Mouse (Mus musculus): ENCODE measurements around the gene Sfta2. TPM values are rescaled to one million over a fixed set of nuclear protein-coding genes. Genes with fewer than 3 reads are reported as not detected.

Sfta2 gene
- total and polyA plus RNA-seq, 2 experiments from 2014 or later, result not detected

- no peaks in the 10 kb centered on the region for H3K9me3 ChIP-seq (ENCODE audit: low read length)
- no peak overlapping the region for H3K4me2 ChIP-seq (ENCODE audit: low read depth, low read length)
- WGBS, result 92% methylated on average over 9 of the region's 9 CpGs
- H3K36me3 ChIP-seq (ENCODE audit: insufficient read depth, low read length), result no peaks in the 10 kb centered on the region; the same call in 1 of the 2 replicates
- TF ChIP-seq CTCF (IDR thresholded peaks at IDR 0.05; ENCODE audit: low read depth), result no peak
- no peak for ATAC-seq
- DNase-seq (ENCODE audit: low spot score), result no peak
- no peak overlapping the region for H3K4me3 ChIP-seq (ENCODE audit: low read length)
- H3K27ac ChIP-seq, result no peak overlapping the region
- H3K27me3 ChIP-seq (ENCODE audit: insufficient read depth, low read length), result no peaks in the 10 kb centered on the region
- H3K9ac ChIP-seq (replicated peaks; ENCODE audit: low read length), result no peak overlapping the region
- no peaks in the 10 kb centered on the region for H3K4me1 ChIP-seq (ENCODE audit: insufficient read depth, low read length)
Measured at GRCm38 (mm10) chr17:35669731-35670130, 68.4 kb downstream of the Sfta2 start.

GRCm38 (mm10) chr17:35671846-35672245 is 70.5 kb downstream of the Sfta2 start:
- WGBS, result 86% methylated on average over 6 of the region's 6 CpGs
- no peak overlapping the region for H3K27ac ChIP-seq
- no peaks in the 10 kb centered on the region for H3K27me3 ChIP-seq (ENCODE audit: insufficient read depth, low read length)
- no peaks in the 10 kb centered on the region for H3K9me3 ChIP-seq (ENCODE audit: low read length)
- ATAC-seq (no peak), DNase-seq (ENCODE audit: low spot score) (no peak)
- H3K9ac ChIP-seq (replicated peaks; ENCODE audit: low read length), result no peak overlapping the region
- no peaks in the 10 kb centered on the region; the same call in 1 of the 2 replicates for H3K36me3 ChIP-seq (ENCODE audit: insufficient read depth, low read length)
- no peak overlapping the region for H3K4me3 ChIP-seq (ENCODE audit: low read length)
- TF ChIP-seq CTCF (IDR thresholded peaks at IDR 0.05; ENCODE audit: low read depth), result no peak
- no peak overlapping the region for H3K4me2 ChIP-seq (ENCODE audit: low read depth, low read length)
- H3K4me1 ChIP-seq (ENCODE audit: insufficient read depth, low read length), result no peaks in the 10 kb centered on the region

- Histone ChIP-seq H3K27me3 (ENCODE audit: insufficient read depth, low read length) (no peaks in the 10 kb centered on the region), H3K36me3 (ENCODE audit: insufficient read depth, low read length) (no peaks in the 10 kb centered on the region; the same call in 1 of the 2 replicates), H3K4me2 (ENCODE audit: low read depth, low read length) (no peak overlapping the region), H3K27ac (no peak overlapping the region), H3K4me1 (ENCODE audit: insufficient read depth, low read length) (no peaks in the 10 kb centered on the region), H3K9me3 (ENCODE audit: low read length) (no peaks in the 10 kb centered on the region), H3K9ac (replicated peaks; ENCODE audit: low read length) (no peak overlapping the region), H3K4me3 (ENCODE audit: low read length) (no peak overlapping the region)
- no peak for DNase-seq (ENCODE audit: low spot score)
- ATAC-seq, result no peak
- 85% methylated on average over 6 of the region's 6 CpGs for WGBS
- TF ChIP-seq CTCF (IDR thresholded peaks at IDR 0.05; ENCODE audit: low read depth), result no peak
Measured at GRCm38 (mm10) chr17:35672527-35672926, 71.2 kb downstream of the Sfta2 start.

- H3K27ac ChIP-seq, result peak within 1 kb of the TSS; percentile 45; the same call in 1 of the 2 replicates
- peak within 1 kb of the TSS; percentile 90 for H3K4me2 ChIP-seq (ENCODE audit: low read depth, low read length)
- peak within 1 kb of the TSS; percentile 75 for H3K9ac ChIP-seq (replicated peaks; ENCODE audit: low read length)
- peak; percentile 41; the same call in 1 of the 2 replicates for TF ChIP-seq CTCF (IDR thresholded peaks at IDR 0.05; ENCODE audit: low read depth)
- peak within 1 kb of the TSS; percentile 64 for H3K4me3 ChIP-seq (ENCODE audit: low read length)
- WGBS, result under 1% methylated on average over 23 of the region's 23 CpGs
- H3K36me3 ChIP-seq (ENCODE audit: insufficient read depth, low read length), result no peaks in the 10 kb centered on the region; the same call in 1 of the 2 replicates
- DNase-seq (ENCODE audit: low spot score) (peak; percentile 98), ATAC-seq (peak; percentile 98)
- no peaks in the 10 kb centered on the region for H3K27me3 ChIP-seq (ENCODE audit: insufficient read depth, low read length)
- no peaks in the 10 kb centered on the region for H3K4me1 ChIP-seq (ENCODE audit: insufficient read depth, low read length)
- no peaks in the 10 kb centered on the region for H3K9me3 ChIP-seq (ENCODE audit: low read length)
Measured at GRCm38 (mm10) chr17:35673416-35674035, 72.2 kb downstream of the Sfta2 start, which contains the start of gene Gtf2h4. Gene Gtf2h4, minus strand, starts transcription at chr17:35673739.

- Histone ChIP-seq H3K4me3 (ENCODE audit: low read length) (no peak overlapping the region), H3K4me1 (ENCODE audit: insufficient read depth, low read length) (peaks cover 5% of the 10 kb centered on the region; the same call in 1 of the 2 replicates), H3K27ac (no peak overlapping the region), H3K27me3 (ENCODE audit: insufficient read depth, low read length) (no peaks in the 10 kb centered on the region), H3K36me3 (ENCODE audit: insufficient read depth, low read length) (peaks cover 43% of the 10 kb centered on the region), H3K4me2 (ENCODE audit: low read depth, low read length) (no peak overlapping the region), H3K9me3 (ENCODE audit: low read length) (no peaks in the 10 kb centered on the region), H3K9ac (replicated peaks; ENCODE audit: low read length) (no peak overlapping the region)
- ATAC-seq (no peak), DNase-seq (ENCODE audit: low spot score) (no peak)
- TF ChIP-seq CTCF (IDR thresholded peaks at IDR 0.05; ENCODE audit: low read depth), result no peak
- WGBS, result 22% methylated on average over 6 of the region's 6 CpGs
Measured at GRCm38 (mm10) chr17:35680591-35680990, 79.2 kb downstream of the Sfta2 start.

- Histone ChIP-seq H3K27ac (no peak overlapping the region), H3K9me3 (ENCODE audit: low read length) (no peaks in the 10 kb centered on the region), H3K4me2 (ENCODE audit: low read depth, low read length) (no peak overlapping the region), H3K36me3 (ENCODE audit: insufficient read depth, low read length) (peaks cover 50% of the 10 kb centered on the region), H3K4me1 (ENCODE audit: insufficient read depth, low read length) (peaks cover 5% of the 10 kb centered on the region; the same call in 1 of the 2 replicates), H3K4me3 (ENCODE audit: low read length) (no peak overlapping the region), H3K27me3 (ENCODE audit: insufficient read depth, low read length) (no peaks in the 10 kb centered on the region), H3K9ac (replicated peaks; ENCODE audit: low read length) (no peak overlapping the region)
- DNase-seq (ENCODE audit: low spot score) (no peak), ATAC-seq (no peak)
- 76% methylated on average over 13 of the region's 13 CpGs for WGBS
- TF ChIP-seq CTCF (IDR thresholded peaks at IDR 0.05; ENCODE audit: low read depth), result no peak
Measured at GRCm38 (mm10) chr17:35681986-35682385, 80.6 kb downstream of the Sfta2 start.

GRCm38 (mm10) chr17:35685061-35685460 is 83.7 kb downstream of the Sfta2 start:
- 45% methylated on average over 9 of the region's 9 CpGs for WGBS
- no peak overlapping the region for H3K9ac ChIP-seq (replicated peaks; ENCODE audit: low read length)

More at GRCm38 (mm10) chr17:35685061-35685460, 83.7 kb downstream of the Sfta2 start:
- ATAC-seq (peak; percentile 55; the same call in 1 of the 2 replicates), DNase-seq (ENCODE audit: low spot score) (peak; percentile 71)
- no peak for TF ChIP-seq CTCF (IDR thresholded peaks at IDR 0.05; ENCODE audit: low read depth)
- Histone ChIP-seq H3K27ac (peak overlapping the region; percentile 70; the same call in 1 of the 2 replicates), H3K27me3 (ENCODE audit: insufficient read depth, low read length) (no peaks in the 10 kb centered on the region), H3K4me2 (ENCODE audit: low read depth, low read length) (no peak overlapping the region), H3K9me3 (ENCODE audit: low read length) (no peaks in the 10 kb centered on the region), H3K36me3 (ENCODE audit: insufficient read depth, low read length) (peaks cover 81% of the 10 kb centered on the region), H3K4me3 (ENCODE audit: low read length) (no peak overlapping the region), H3K4me1 (ENCODE audit: insufficient read depth, low read length) (peaks cover 5% of the 10 kb centered on the region; the same call in 1 of the 2 replicates)

Data from hindbrain, postnatal 0 days (tissue).